Mouse (Mus musculus): Measurements from ENCODE around the gene Paqr7.

The Paqr7 gene

DNA sequence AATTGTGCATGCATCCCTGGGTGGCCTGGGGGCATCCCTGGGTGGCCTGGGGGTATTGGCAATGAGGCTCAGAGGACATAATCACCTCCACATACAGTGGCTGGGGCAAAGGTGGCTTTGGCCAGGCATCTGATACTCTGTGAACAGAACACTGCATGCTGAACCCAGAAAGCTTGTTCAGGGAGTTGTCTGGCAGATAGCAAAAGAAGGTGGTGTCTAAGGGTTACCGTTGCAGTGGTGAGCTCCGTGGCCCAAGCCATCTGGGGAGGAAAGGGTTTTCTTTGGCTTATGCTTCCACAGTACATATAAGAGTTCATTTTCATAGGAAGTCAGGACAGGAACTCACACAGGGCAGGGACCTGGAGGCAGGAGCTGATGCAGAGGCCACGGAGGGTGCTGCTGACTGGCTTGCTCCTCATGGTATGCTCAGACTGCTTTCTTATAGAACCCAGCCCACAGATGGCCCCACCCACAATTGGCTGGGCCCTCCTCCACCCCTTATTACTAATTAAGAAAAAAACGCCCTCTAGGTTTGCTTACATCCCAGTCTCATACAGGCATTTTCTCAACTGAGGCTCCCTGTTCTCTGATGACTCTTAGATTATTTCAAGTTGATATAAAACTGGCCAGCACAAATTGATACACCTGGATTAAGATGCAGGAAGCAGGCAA is 7.3 kb downstream of the Paqr7 start:
- no peak for DNase-seq

DNA sequence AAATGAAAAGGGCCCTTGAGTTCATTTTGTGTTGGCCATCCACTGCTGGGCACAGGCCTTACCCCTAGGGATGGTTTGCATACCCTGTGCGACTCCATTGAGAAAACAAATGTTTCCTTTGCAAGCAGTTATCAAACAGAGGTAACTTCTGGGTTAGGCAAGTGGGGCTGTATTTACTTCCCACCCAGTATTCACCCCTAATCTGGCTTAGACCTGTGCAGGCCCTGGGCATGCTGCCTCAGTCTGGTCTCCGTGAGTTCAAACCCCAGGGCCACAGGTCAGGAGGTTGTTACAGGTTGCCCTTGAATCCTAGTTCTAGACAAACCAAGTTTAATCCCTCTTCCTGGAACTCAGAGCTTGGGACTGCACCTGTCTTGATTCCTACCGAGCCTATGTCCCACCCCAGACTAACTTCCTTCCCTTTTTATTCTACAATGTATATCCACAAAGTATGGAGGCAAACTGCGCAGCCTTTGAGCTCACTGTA is 8.8 kb downstream of the Paqr7 start:
- DNase-seq = no peak

DNA sequence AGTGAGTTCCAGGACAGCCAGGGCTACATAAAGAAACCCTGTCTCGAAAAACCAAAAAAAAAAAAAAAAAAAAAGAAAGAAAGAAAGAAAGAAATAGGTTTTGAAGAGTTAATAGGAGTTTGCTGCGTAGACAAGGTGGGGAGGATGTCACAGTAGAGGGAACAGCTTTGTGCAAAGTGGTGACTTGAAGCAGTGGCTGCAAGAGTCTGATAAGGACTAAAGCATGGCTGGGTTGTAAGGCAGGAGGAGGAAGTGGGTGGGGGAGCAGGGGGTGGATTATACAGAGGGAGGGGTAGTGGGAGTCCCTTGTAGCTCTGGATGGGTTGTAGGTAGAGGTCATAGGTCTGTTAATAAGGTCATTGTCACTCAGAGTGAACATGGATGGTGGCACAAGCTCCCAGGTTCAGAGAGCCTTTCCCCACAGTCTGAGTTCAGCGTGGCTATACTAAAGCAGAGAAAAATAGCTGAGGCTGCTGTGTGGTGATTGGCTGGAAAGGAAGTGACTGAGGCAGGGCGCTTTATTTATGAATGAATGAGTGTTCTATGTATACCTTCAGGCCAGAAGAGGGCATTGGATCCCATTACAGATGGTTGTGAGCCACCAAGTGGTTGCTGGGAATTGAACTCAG is 9.6 kb downstream of the Paqr7 start:
- no peak for DNase-seq

DNA sequence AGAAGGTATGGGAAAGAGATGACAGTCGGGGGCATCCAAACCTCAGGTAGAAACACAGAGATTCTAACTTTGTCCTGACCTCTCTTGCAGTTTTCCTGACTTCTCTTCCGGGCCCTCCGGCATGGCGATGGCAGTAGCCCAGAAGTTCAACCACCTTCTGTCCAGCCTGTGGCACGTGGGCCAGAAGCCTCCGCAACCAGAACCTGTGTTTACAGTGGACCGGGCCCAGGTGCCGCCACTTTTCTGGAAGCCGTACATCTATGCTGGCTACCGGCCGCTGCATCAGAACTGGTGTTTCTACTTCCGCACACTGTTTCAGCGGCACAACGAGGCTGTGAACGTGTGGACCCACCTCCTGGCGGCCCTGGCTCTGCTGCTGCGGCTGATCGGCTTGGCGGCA is 10.2 kb downstream of the Paqr7 start:
- DNase-seq = no peak

DNA sequence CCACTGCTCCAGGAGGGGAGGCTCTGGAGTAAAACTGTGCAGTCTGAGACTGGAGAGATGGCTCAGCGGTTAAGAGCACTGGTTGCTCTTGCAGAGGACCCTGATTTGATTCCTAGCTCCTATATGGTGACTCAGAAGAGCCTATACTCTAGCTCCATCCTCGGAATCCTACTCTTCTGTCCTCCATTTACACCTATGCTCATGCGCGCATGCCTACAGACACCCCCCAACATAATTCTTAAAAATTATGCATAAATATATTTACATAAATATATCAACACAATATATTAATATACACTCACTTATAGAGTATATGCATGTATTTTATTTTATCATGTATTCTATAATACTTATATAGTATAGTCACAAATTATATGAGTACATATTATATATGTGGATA is 13.9 kb downstream of the Paqr7 start:
- DNase-seq = no peak

DNA sequence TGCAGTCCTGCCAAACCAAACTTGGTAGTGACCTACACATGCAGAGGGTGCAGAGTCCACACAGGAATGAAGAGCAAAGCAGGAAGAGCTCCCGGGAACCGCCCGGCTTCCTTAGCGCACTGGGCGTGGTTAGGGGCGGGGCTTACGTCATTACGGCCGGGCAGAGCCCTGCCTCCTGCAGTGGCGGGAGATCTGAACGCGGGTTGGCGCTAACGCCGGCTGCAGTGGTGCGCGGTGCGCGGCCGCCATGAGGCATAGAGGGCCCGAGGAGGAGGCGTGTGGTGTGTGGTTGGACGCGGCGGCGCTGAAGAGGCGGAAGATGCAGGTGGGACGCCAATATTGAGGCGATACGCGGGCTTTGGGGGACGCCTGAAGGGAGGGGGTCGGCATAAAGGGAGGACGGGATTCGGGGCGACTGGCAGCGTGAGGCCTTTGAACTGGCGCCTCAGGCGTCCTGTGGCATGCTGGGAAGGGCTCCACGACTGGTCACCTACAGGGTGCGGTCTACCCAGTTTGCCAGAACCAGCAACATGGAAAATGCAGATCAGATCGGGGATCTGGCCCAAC is 14.4 kb downstream of the Paqr7 start, which contains the start of gene Aunip:
Aunip (plus strand) TSS at position 155 of the 567 bp plus-strand sequence.
- DNase-seq = peak; percentile 97

DNA sequence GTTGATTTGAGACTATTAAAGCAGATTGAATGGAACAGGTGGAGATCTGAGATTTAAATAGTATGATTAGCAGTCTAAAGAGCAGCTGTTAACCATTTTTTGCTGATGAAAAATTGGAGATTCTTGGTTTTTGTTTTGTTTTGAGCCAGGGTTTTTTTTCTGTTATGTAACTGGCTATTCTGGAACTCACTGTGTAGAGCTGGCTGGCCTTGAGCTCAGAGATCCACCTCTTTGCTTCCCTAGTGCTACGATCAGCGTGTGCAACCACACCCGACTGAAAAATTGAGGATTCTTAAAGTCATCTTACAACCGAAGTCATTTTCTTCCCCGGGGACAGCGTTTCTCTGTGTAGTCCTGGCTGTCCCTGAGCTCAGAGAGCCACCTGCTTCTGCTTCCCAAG is 15.2 kb downstream of the Paqr7 start:
- DNase-seq = no peak

DNA sequence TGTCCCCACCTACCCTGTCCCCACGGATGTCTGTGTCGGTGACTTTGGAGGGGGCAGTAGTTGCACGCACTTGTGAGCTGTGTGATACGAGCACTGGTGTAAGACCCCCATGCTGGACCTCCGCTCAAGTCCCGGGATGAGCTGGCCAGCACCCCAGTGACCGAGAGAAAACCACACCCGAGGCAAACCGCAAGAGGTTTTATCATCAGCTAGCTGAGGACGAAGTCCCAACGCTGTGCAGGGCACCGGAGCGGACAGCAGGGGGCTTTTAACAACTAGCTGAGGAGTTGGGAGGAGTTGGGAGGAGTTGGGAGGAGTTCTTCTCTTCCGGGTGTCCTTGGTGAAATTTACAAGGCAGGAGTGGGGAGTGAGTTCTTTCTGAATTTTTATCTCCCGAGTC is 16.3 kb downstream of the Paqr7 start:
- DNase-seq = peak; percentile 90

DNA sequence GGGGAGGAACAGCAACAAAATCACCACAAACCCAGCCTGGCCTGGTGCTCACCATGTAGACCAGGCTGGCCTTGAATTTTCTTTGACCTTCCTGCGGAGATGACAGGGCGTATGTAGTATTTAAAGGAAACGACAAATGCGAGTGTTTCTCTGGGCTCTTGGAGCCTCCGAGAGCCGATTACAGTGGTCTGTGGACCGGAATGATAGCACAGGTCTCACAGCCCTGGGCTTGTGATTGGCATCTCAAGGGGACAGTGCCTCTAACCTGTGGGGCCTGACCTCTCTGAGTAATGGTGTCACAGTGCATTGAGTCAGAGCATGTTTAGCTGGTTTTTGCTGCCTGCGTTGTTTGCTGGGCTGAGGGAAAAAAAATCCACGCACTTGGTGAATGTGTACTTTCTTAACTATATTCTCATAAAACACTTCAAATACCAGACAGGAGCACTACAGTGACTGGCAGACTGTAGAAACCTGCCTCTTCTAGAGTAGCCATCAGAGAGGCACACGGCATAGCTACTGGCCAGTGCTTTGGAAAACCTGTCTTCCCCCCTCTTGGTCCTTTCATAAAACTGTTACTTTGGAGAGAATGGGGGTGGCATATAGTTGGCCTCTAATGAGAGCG is 17.9 kb downstream of the Paqr7 start:
- no peak for DNase-seq

DNA sequence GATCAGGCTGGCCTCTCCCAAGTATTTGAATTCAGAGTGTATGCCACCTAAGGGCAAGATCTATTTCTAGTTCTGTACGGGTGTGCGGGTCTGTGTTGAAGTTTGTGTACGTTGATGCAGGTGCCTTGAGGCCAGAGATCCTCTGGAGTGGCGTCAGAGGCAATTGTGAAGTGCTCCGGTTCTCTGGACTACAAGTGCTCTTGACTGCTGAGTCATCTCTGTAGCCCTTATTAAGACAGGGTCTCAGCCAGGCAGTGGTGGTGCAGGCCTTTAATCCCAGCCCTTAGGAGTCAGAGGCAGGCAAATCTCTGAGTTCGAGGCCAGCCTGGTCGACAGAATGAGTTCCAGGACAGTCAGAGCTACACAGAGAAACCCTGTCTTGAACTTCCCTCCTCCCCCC is 19.1 kb downstream of the Paqr7 start:
- no peak for DNase-seq

DNA sequence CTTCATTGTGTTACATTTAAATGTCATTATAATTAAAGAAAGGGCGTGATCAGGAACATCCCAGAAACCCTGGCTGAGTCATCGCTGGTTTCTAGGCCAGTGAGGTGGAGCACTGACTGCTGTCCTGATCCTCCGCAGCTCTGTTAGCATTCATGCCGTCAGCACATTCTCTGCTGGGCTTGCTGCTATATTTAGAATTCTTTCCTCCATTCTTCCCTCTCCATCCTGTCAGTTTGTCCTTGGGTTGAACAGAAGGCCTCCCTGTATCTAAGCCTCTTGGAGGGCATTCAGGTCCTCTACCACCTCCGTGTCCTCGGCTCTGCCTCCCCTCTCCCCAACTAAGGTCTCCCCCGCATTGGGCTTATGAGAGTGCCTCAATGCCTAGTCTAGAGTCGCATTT is 20.5 kb downstream of the Paqr7 start:
- peak; percentile 45 for DNase-seq

DNA sequence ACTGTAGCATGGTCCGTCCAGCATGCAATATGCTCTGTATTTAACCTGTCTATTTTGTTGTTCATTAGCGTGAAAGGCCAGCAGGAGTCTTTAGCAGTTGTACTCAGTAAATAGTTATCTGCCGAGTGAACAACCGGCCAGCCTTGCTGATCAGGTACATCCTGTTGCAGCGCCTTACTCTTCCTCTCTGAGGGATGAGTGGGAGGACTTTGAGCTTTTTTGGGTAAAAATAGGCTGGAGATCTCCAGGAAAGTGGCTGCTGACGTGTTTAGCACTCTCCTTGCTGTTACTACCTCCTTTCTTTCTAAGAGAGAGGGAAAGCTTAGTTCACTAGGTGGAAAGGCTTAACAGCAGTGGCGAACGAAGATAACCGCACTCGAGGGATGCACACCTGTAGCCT is 21.2 kb downstream of the Paqr7 start:
- no peak for DNase-seq

DNA sequence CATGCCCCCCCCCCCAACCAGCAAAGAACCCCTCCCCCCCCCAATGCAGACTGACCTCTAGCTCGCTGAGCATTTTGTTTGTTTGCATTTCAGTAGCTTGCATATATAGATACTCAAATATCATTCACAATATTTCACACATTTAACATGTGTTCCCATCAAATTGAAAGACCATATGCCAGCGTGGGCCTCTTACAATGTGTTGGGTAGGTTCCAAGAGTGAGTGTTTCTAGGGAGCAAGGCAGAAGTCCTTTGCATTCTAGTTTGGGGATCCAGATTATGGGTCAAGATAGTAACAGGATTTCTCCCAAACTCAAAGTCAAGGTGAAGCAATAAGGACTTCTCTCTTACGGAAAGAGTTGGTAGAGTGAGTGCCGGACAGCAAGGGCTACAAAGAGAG is 22.0 kb downstream of the Paqr7 start:
- no peak for DNase-seq

DNA sequence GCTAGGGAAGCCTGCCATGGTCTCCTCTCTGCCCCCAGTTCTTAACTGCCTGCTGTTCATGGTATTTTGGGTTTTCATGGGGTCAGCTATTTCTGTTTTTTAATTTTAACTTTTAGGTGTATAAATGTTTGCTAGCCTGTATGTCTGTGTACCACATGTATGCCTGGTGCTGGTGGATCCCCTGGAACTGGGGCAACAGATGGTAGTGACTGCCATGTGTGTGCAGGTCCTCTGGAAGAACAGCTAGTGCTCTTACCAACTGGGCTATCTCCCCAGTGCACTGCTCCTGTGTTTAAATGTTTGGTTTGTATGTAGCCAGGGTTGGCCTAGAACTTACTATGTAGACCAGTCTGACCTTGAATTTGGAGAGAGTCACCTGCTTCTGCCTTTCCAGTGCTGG is 22.8 kb downstream of the Paqr7 start:
- DNase-seq = no peak

DNA sequence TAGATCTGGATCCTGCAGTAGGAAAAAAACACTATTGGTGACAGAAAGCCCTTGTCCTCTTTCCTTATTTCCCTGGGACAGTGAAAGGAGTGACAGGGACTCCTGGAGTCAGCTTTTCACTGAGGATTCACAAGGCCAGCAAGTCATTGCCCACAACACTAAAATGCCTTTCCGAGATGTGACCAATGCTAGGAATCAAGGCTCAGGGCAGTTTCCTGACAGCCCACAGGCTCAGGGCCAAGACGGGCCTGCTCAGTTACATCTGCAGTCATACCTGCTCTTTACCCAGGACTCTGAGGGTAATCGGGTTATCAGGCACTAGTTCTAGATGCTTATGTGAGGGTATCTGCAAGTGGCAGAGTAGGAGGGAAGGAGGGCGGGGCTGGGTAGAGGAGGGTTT is 26.9 kb downstream of the Paqr7 start:
- no peak for DNase-seq

DNA sequence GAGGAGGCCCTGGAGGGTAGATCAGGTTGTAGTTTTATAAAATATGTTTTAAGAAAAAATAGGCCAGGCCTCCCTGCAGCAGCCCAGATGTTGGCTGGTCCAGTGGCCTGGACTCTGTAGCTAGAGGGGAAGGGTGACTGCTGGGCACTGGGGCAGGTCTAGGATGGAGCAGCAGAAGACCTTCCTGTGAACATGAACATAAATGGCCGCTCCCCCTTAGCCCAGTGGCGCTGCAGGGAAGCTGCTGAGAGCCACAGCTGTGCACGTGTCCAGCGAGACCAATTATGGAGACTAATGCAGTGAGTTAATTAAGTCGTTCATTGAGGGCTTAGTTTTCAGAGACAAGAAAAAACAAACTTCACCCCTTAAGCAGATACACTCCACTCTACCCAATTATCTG is 29.3 kb downstream of the Paqr7 start:
- DNase-seq = no peak

DNA sequence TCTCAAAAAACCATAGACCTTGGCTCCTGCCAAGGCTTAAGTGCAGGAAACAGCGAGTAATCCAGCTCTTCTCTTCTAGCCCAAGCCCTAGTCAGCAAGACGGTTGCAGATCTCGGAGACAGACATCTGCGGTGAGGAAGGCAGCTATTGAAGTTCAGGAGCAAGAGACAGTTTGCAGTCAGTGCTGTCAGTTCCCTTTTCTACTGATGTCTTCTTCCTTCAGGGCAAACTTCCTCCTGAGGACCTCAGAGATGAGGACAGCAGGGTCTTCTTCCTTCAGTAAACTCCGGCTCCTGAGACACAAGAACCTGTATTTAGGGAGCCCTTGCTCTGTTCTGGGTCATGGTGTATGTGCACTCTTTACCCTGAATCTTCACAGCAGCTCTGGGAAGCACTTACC is 29.7 kb downstream of the Paqr7 start:
- DNase-seq = no peak

DNA sequence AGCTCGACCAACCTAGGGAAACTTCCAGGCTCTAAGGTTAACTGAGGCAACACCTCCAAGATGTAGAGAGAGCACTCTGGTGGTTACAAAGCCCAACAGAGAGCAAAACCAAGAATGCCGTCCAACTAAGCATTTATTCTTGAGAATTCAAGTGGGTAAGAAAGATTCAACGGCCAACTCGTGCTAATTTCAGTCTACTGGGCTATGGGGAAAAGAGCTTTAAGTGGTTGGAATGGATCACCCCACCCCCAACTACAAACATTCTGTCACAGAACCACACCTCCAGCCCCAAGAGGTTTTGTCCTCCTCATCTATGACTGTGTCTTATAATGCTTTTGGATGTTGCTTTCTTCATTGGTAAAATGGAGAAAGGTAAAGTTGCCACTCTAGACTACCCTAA is 36.4 kb downstream of the Paqr7 start:
- DNase-seq = no peak

DNA sequence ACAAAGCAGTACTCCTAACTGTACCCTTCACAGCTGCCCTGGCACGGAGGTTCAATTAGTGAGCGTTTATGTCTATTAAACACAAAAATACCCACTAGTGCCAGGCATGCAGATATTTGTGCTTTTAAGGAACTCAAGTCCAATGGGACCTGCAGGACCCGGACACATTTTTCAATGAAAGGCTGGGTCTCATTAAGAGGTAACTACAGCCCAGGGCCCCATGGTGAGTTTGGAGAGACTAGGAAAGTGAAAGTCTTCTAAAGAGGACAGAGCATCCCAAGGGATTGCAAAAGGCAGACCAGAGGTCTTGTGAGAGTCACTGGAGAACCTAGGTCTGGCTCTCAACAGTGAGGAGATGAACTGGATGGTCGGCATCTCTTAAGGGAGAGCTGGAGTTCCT is 36.9 kb downstream of the Paqr7 start:
- DNase-seq = no peak

DNA sequence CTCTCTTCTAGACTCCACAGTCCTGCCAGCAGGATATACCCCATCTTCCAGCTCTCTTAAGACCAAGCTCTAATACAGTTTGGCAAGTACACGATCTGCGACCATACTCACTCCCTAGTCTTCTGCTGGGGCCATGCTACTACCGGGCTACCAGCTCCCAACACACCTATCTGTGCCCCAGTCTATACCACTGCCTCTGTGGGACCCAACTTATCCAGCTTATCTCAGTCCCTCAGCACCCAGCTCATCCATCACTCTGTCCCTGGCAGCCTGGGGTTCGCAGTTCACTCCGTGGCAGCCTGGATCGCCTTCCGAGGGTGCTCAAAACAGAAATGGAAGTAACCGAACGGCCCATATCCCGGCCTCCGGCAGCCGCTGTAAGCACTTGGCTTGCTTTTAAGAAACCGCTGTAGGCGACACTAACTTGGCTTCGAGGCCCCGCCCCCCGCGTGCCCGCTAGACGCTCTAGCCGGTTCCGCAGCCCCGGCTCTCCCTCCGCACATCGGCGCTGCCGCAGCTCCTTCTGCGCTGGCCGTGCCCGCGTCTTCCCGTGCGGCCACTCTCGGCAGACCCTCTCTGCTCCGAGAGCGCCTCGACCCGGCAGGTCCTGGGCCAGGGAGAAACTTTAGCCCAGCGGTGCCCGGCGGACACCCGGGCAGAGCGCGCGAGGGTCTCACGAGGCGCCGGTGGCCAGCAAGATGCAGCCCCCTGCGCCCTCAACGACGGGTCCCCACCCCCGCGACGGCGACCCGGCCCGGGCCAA is 37.8 kb downstream of the Paqr7 start:
- DNase-seq = peak; percentile 87

DNA sequence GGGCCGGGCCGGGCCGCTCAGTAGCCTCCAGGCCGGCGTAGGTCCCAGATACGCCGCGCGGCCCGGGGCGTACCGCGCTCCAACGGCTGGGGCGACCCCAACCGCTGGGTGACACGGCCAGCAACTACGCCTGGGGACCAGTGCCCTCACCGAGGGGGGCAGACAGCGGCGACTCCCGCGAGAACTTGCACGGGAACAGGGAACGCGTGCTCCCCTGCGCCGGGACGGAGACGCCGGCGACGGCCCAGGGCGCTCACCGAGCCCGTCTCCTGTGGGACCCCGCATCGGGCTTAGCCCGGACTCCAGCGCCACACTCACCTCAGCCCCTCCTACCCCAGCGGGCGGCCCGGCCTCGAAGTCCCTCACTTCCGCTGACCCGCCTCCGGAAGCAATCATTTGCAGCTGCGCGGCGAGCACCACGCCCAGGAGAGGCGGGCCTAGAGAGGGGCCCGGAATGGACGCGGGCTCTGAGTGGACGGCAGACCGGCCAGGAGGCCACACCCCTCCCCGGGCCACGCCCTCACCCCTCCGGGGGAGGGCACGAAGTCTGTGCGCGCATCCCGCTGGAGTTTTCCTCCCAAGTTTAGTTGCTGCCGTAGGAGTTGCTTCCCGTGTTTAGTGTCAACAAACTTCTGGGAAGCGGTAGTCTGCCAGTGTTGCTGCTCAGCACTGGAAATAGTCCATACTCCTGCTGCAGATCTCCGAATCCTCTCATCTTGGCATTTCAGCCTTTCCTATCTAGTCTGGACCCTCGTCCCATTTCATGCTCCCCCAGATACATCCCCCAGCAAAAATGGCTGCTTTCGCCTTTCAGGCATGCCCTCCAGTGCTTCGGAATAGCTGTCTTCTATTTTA is 38.7 kb downstream of the Paqr7 start, which contains the start of gene Mtfr1l:
Mtfr1l (minus strand) TSS at position 456 of the 855 bp plus-strand sequence.
- peak; percentile 99 for DNase-seq

DNA sequence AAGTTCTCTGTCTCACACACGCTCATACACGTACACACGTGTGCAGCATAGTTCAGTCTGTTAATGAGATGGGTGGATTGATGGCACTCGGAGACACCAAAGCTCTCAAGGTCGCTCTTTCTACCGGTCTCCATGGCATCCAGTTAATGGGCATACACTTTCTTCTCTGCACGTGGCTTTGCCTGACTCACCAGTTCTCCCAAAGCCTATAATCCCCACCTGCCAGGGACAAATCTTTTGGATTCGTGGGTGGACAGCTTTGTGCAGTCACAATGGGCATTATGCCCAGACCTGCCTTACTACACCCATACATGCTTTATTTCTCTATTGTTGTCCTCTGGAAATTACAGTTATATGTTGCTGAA is 39.3 kb downstream of the Paqr7 start:
- no peak for DNase-seq
